21 mouse cellular contexts compared by ENCODE assay signal in genomic region chr10:110061166-110061565, GRCm38 (mm10).
DNase-seq lines count a peak whose midpoint lies in the region; ATAC-seq and TF ChIP-seq lines count a peak whose summit lies in the region.
"Had no signal": no experiment of that assay in that cellular context is flagged by ENCODE, and none has a peak within 500 bp of the region (broad histone marks: within the 10 kb centered on the region; RNA-seq: fewer than 3 reads in every experiment).

No protein-coding gene starts in this region.

- no peaks in the 10 kb centered on the region for H3K9me3 ChIP-seq in heart, embryonic 16.5 days (replicated peaks; ENCODE audit: control insufficient read depth, low read length)
- no peaks in the 10 kb centered on the region for H3K9me3 ChIP-seq in kidney, postnatal 0 days (replicated peaks; ENCODE audit: low read length)
- H3K9me3 ChIP-seq: embryonic facial prominence, embryonic 13.5 days; embryonic facial prominence, embryonic 15.5 days; forebrain, embryonic 10.5 days; forebrain, embryonic 12.5 days had no signal

- intact Hi-C loops in heart, postnatal 36 days (cut with DNase I): no loop called here

- TF ChIP-seq CTCF in kidney, postnatal 0 days (IDR thresholded peaks at IDR 0.05; ENCODE audit: low read depth): no peak

- H3K4me1 ChIP-seq in heart, embryonic 16.5 days (ENCODE audit: control insufficient read depth, insufficient read depth, low read length): no peaks in the 10 kb centered on the region
- H3K4me1 ChIP-seq in kidney, postnatal 0 days (replicated peaks; ENCODE audit: insufficient read depth, low read length): no peaks in the 10 kb centered on the region
- H3K4me1 ChIP-seq: embryonic facial prominence, embryonic 13.5 days; embryonic facial prominence, embryonic 15.5 days; forebrain, embryonic 10.5 days; forebrain, embryonic 12.5 days had no signal

- no peak overlapping the region; the same call in 1 of the 2 replicates for H3K27ac ChIP-seq in heart, embryonic 16.5 days (ENCODE audit: low read length)
- no peak overlapping the region for H3K27ac ChIP-seq in kidney, postnatal 0 days
- H3K27ac ChIP-seq: embryonic facial prominence, embryonic 13.5 days; embryonic facial prominence, embryonic 15.5 days; forebrain, embryonic 10.5 days; forebrain, embryonic 12.5 days had no signal

- H3K36me3 ChIP-seq in heart, embryonic 16.5 days (ENCODE audit: control insufficient read depth, insufficient read depth): no peaks in the 10 kb centered on the region
- H3K36me3 ChIP-seq in kidney, postnatal 0 days (ENCODE audit: insufficient read depth, low read length): no peaks in the 10 kb centered on the region
- H3K36me3 ChIP-seq: embryonic facial prominence, embryonic 13.5 days; embryonic facial prominence, embryonic 15.5 days; forebrain, embryonic 10.5 days; forebrain, embryonic 12.5 days had no signal

- no peak overlapping the region for H3K4me2 ChIP-seq in heart, embryonic 16.5 days (ENCODE audit: low read depth, low read length)
- H3K4me2 ChIP-seq in kidney, postnatal 0 days (ENCODE audit: low read length): no peak overlapping the region
- H3K4me2 ChIP-seq: embryonic facial prominence, embryonic 13.5 days; embryonic facial prominence, embryonic 15.5 days; forebrain, embryonic 12.5 days had no signal

- no peaks in the 10 kb centered on the region for H3K27me3 ChIP-seq in heart, embryonic 16.5 days (ENCODE audit: control insufficient read depth, insufficient read depth, low read length)
- no peaks in the 10 kb centered on the region for H3K27me3 ChIP-seq in kidney, postnatal 0 days (ENCODE audit: insufficient read depth, low read length)
- H3K27me3 ChIP-seq: embryonic facial prominence, embryonic 13.5 days; embryonic facial prominence, embryonic 15.5 days; forebrain, embryonic 12.5 days had no signal

- H3K9ac ChIP-seq in heart, embryonic 16.5 days (ENCODE audit: low read length): no peak overlapping the region
- H3K9ac ChIP-seq in kidney, postnatal 0 days (ENCODE audit: low read depth, low read length): no peak overlapping the region
- H3K9ac ChIP-seq: embryonic facial prominence, embryonic 13.5 days; embryonic facial prominence, embryonic 15.5 days; forebrain, embryonic 12.5 days had no signal

- H3K4me3 ChIP-seq in heart, embryonic 16.5 days (ENCODE audit: low read length): no peak overlapping the region
- H3K4me3 ChIP-seq in kidney, postnatal 0 days (replicated peaks; ENCODE audit: low read depth, low read length): no peak overlapping the region
- H3K4me3 ChIP-seq: embryonic facial prominence, embryonic 13.5 days; embryonic facial prominence, embryonic 15.5 days; erythroblast, embryonic 14.5 days; forebrain, embryonic 10.5 days; forebrain, embryonic 12.5 days had no signal

- WGBS in heart, embryonic 16.5 days: 36% methylated on average over 5 of the region's 5 CpGs
- 57% methylated on average over 5 of the region's 5 CpGs for WGBS in kidney, postnatal 0 days

- peak; percentile 73 for ATAC-seq in heart, embryonic 16.5 days (replicated peaks; ENCODE audit: extremely low read depth, insufficient read depth, low FRiP score)
- ATAC-seq in kidney, postnatal 0 days (replicated peaks; ENCODE audit: low FRiP score, low read depth): no peak
- ATAC-seq: forebrain, embryonic 14.5 days; forebrain, embryonic 16.5 days had no signal

- DNase-seq in heart, postnatal 36 days: no peak
- DNase-seq in kidney, postnatal 0 days (ENCODE audit: low spot score): peak; percentile 47
- DNase-seq in kidney, adult 9 months: no peak
- DNase-seq: adrenal gland, adult 2 months; adrenal gland, postnatal 10 days; adrenal gland, postnatal 25 days; cerebellum, adult 11 months; cerebellum, adult 18-20 months; cerebellum, adult 8-10 months; cerebellum, adult 9-11 months; cerebellum, postnatal 14 days; cerebellum, postnatal 36 days; embryo, embryonic 11 days had no signal
